Mouse (Mus musculus): Measurements from ENCODE around the gene Pou6f1.
"Not testable (repeated sequence)": the region's sequence is repeated elsewhere in the genome, so short reads cannot be mapped to it uniquely, and the experiment has no call there.

Gene Pou6f1

DNA sequence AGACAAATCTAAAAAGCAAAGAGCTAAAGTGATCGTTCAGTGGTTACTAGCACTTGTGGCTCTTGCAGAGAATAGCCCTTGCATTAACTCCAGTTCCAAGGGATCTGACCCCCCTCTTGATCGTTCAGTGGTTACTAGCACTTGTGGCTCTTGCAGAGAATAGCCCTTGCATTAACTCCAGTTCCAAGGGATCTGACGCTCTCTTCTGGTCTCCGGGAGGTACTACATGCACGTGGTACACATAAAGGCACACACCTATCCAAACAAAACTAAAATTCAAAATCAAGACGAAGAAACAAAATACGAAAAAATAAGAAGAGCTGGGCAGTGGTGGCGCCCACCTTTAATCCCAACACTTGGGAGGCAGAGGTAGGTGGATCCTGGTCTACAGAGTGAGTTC, 6.9 kb upstream of the Pou6f1 start:
- not testable (repeated sequence) for H3K27me3 ChIP-seq (ENCODE audit: control insufficient read depth, insufficient read depth, low read length, poor library complexity, severe bottlenecking); H3K36me3 ChIP-seq (ENCODE audit: control insufficient read depth, insufficient read depth, low read length, poor library complexity, severe bottlenecking); DNase-seq (ENCODE audit: low read depth, low spot score)

- Histone ChIP-seq H3K27me3 (ENCODE audit: control insufficient read depth, insufficient read depth, low read length, poor library complexity, severe bottlenecking) (no peaks in the 10 kb centered on the region), H3K36me3 (ENCODE audit: control insufficient read depth, insufficient read depth, low read length, poor library complexity, severe bottlenecking) (no peaks in the 10 kb centered on the region)
- DNase-seq (ENCODE audit: low read depth, low spot score), result no peak
These were observed 1.9 kb upstream of the Pou6f1 start for GRCm38 (mm10) chr15:100601669-100602068.

GRCm38 (mm10) chr15:100600696-100601272, 1.0 kb upstream of the Pou6f1 start:
- Histone ChIP-seq H3K36me3 (ENCODE audit: control insufficient read depth, insufficient read depth, low read length, poor library complexity, severe bottlenecking) (no peaks in the 10 kb centered on the region), H3K27me3 (ENCODE audit: control insufficient read depth, insufficient read depth, low read length, poor library complexity, severe bottlenecking) (no peaks in the 10 kb centered on the region)

DNA sequence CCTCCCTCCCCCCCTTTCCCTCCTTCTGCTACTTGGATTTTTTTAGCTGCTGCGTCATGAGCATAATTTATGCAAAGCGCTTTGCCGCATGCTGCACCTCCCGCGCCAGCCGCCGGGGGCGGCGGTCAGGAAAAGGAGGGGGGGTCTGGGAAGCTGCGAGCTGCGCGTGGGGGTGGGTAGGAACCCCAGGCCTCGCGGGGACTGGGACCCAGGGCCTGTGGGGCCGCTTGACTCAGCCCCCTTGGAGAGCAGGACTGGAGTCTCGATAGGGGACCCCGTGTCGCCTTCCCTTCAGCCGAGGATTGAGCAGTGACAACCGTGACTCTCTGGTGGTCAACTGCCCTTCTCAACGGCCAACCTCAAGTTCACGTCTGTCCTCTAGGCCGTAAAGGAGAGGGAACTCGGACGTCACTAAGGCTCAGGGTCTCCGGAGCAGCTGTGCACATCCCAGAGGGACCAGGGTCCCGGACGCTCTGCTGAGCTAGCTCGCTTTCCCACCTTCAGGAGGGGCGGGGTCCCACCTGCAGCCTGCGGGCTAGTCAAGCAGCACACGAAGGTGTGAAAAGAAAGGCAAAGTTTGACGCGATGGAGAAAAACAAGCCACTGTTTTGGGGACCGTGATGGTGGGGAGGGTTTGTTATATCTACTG, 387 bp upstream of the Pou6f1 start:
- peak; percentile 86 for DNase-seq (ENCODE audit: low read depth, low spot score)
- no peaks in the 10 kb centered on the region for H3K36me3 ChIP-seq (ENCODE audit: control insufficient read depth, insufficient read depth, low read length, poor library complexity, severe bottlenecking)
- H3K27me3 ChIP-seq (ENCODE audit: control insufficient read depth, insufficient read depth, low read length, poor library complexity, severe bottlenecking), result no peaks in the 10 kb centered on the region

More at GRCm38 (mm10) chr15:100600696-100601272, 1.0 kb upstream of the Pou6f1 start:
- no peak for DNase-seq (ENCODE audit: low read depth, low spot score)

GRCm38 (mm10) chr15:100598883-100599275, 905 bp downstream of the Pou6f1 start:
- Histone ChIP-seq H3K36me3 (ENCODE audit: control insufficient read depth, insufficient read depth, low read length, poor library complexity, severe bottlenecking) (no peaks in the 10 kb centered on the region), H3K27me3 (ENCODE audit: control insufficient read depth, insufficient read depth, low read length, poor library complexity, severe bottlenecking) (no peaks in the 10 kb centered on the region)
- DNase-seq (ENCODE audit: low read depth, low spot score), result peak; percentile 43

- Histone ChIP-seq H3K27me3 (ENCODE audit: control insufficient read depth, insufficient read depth, low read length, poor library complexity, severe bottlenecking) (no peaks in the 10 kb centered on the region), H3K36me3 (ENCODE audit: control insufficient read depth, insufficient read depth, low read length, poor library complexity, severe bottlenecking) (no peaks in the 10 kb centered on the region)
- peak; percentile 51 for DNase-seq (ENCODE audit: low read depth, low spot score)
These were observed 1.4 kb downstream of the Pou6f1 start for GRCm38 (mm10) chr15:100598287-100598882.

- Histone ChIP-seq H3K36me3 (ENCODE audit: control insufficient read depth, insufficient read depth, low read length, poor library complexity, severe bottlenecking) (peaks cover 2% of the 10 kb centered on the region; the same call in 1 of the 2 replicates), H3K27me3 (ENCODE audit: control insufficient read depth, insufficient read depth, low read length, poor library complexity, severe bottlenecking) (no peaks in the 10 kb centered on the region)
- no peak for DNase-seq (ENCODE audit: low read depth, low spot score)
These were observed 7.0 kb downstream of the Pou6f1 start for GRCm38 (mm10) chr15:100592817-100593216.

- DNase-seq (ENCODE audit: low read depth, low spot score), result no peak
- Histone ChIP-seq H3K27me3 (ENCODE audit: control insufficient read depth, insufficient read depth, low read length, poor library complexity, severe bottlenecking) (no peaks in the 10 kb centered on the region), H3K36me3 (ENCODE audit: control insufficient read depth, insufficient read depth, low read length, poor library complexity, severe bottlenecking) (peaks cover 3% of the 10 kb centered on the region)
These were observed 9.3 kb downstream of the Pou6f1 start for GRCm38 (mm10) chr15:100590436-100590835.

GRCm38 (mm10) chr15:100588297-100588696, 11.5 kb downstream of the Pou6f1 start:
- DNase-seq (ENCODE audit: low read depth, low spot score), result no peak
- H3K36me3 ChIP-seq (ENCODE audit: control insufficient read depth, insufficient read depth, low read length, poor library complexity, severe bottlenecking), result peaks cover 3% of the 10 kb centered on the region
- H3K27me3 ChIP-seq (ENCODE audit: control insufficient read depth, insufficient read depth, low read length, poor library complexity, severe bottlenecking), result no peaks in the 10 kb centered on the region

- peaks cover 3% of the 10 kb centered on the region for H3K36me3 ChIP-seq (ENCODE audit: control insufficient read depth, insufficient read depth, low read length, poor library complexity, severe bottlenecking)
- H3K27me3 ChIP-seq (ENCODE audit: control insufficient read depth, insufficient read depth, low read length, poor library complexity, severe bottlenecking), result no peaks in the 10 kb centered on the region
- no peak for DNase-seq (ENCODE audit: low read depth, low spot score)
These were observed 12.6 kb downstream of the Pou6f1 start for GRCm38 (mm10) chr15:100587166-100587565.

DNA sequence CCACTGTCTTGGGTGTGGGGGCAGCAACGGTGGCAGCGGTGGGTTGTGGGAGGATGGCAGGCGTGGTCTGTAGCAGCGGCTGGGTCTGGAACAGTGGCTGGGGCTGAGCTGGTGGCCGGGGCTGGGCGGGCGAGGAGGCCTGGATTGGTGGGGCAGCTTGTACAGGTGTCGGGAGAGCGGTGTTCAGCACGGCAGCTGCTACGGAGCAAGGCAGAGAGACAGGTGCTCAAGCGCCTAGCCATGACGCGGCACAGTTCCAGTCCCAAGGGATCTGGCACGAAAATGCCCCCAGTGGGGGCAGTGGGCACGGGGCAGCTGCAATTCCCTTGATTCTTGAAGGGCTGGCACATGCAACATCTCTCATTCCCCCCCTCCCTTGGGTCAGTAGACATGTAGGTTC, 13.9 kb downstream of the Pou6f1 start:
- no peak for DNase-seq (ENCODE audit: low read depth, low spot score)
- Histone ChIP-seq H3K36me3 (ENCODE audit: control insufficient read depth, insufficient read depth, low read length, poor library complexity, severe bottlenecking) (peaks cover 3% of the 10 kb centered on the region), H3K27me3 (ENCODE audit: control insufficient read depth, insufficient read depth, low read length, poor library complexity, severe bottlenecking) (no peaks in the 10 kb centered on the region)

- H3K36me3 ChIP-seq (ENCODE audit: control insufficient read depth, insufficient read depth, low read length, poor library complexity, severe bottlenecking), result peaks cover 2% of the 10 kb centered on the region; the same call in 1 of the 2 replicates
- DNase-seq (ENCODE audit: low read depth, low spot score), result no peak
- no peaks in the 10 kb centered on the region for H3K27me3 ChIP-seq (ENCODE audit: control insufficient read depth, insufficient read depth, low read length, poor library complexity, severe bottlenecking)
These were observed 19.7 kb downstream of the Pou6f1 start for GRCm38 (mm10) chr15:100580108-100580507.

GRCm38 (mm10) chr15:100577972-100578371, 21.8 kb downstream of the Pou6f1 start:
- no peak for DNase-seq (ENCODE audit: low read depth, low spot score)
- Histone ChIP-seq H3K36me3 (ENCODE audit: control insufficient read depth, insufficient read depth, low read length, poor library complexity, severe bottlenecking) (peaks cover 2% of the 10 kb centered on the region; the same call in 1 of the 2 replicates), H3K27me3 (ENCODE audit: control insufficient read depth, insufficient read depth, low read length, poor library complexity, severe bottlenecking) (no peaks in the 10 kb centered on the region)

DNA sequence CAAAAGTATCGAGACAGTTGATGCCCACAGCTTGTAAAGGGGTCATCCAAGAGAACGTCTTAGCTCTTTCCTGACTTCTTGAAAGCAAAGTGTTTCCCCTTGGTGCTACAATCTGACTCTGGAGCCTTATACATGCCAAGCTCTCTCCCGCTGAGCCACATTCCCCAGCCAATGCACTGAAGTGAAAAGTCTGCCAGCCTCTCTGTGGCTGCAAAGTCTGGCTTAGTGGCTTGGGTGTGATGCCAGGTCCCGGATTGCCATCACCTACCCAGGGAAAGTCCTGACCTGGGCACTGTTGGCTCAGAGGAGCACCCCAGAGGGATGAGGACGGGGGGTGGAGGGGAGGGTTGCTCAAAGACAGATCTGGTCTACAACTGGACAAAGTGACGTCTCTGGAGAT, 23.0 kb downstream of the Pou6f1 start:
- Histone ChIP-seq H3K36me3 (ENCODE audit: control insufficient read depth, insufficient read depth, low read length, poor library complexity, severe bottlenecking) (peaks cover under 1% of the 10 kb centered on the region; the same call in 1 of the 2 replicates), H3K27me3 (ENCODE audit: control insufficient read depth, insufficient read depth, low read length, poor library complexity, severe bottlenecking) (no peaks in the 10 kb centered on the region)
- no peak for DNase-seq (ENCODE audit: low read depth, low spot score)

DNA sequence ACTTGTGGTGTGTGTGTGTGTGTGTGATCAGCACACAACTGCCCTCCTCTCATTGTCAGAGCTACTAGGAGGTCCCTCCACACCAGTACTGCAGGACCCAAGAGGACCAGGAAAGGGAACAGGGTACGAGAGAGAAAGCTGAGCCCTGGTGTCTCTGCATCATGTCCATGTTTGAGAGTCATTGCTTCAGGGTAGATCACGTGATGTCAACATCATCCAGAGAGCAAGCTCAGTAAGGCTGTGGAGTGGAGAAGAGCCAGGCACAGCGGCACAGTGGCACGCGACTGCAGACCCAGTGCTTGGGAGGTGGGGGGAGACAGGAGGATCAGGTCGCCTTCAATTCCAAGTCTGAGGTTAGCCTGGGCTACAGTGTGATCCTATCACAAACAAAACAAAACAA, 23.4 kb downstream of the Pou6f1 start:
- H3K36me3 ChIP-seq (ENCODE audit: control insufficient read depth, insufficient read depth, low read length, poor library complexity, severe bottlenecking), result no peaks in the 10 kb centered on the region
- no peak for DNase-seq (ENCODE audit: low read depth, low spot score)
- no peaks in the 10 kb centered on the region for H3K27me3 ChIP-seq (ENCODE audit: control insufficient read depth, insufficient read depth, low read length, poor library complexity, severe bottlenecking)

Measured in splenic B cell, adult 2 months (primary cell).